Mouse (Mus musculus) cerebellum, adult 11 months (tissue): ENCODE results near the gene Ddx46.
A peak's percentile ranks its signal among the peaks of the same experiment; 100 is the strongest.
"Not testable (repeated sequence)": the region's sequence is repeated elsewhere in the genome, so short reads cannot be mapped to it uniquely, and the experiment has no call there.

Experiments used
- DNase-seq: peaks from one replicate; pipeline ENCODE4 v3.0.0; 2022

Gene Ddx46

GRCm38 (mm10) chr13:55634639-55635127 is at the start of gene Ddx46:
Ddx46 (plus strand) TSS chr13:55635027.
- DNase-seq = peak; percentile 83

GRCm38 (mm10) chr13:55591961-55592490 is 42.8 kb upstream of the Ddx46 start:
- no peak for DNase-seq

- peak; percentile 96 for DNase-seq
Measured at GRCm38 (mm10) chr13:55592512-55593253, 42.1 kb upstream of the Ddx46 start.

GRCm38 (mm10) chr13:55593254-55593747 is 41.5 kb upstream of the Ddx46 start:
- DNase-seq = no peak

GRCm38 (mm10) chr13:55595375-55595774 is 39.5 kb upstream of the Ddx46 start:
- peak; percentile 56 for DNase-seq

- no peak for DNase-seq
Measured at GRCm38 (mm10) chr13:55596802-55597201, 38.0 kb upstream of the Ddx46 start.

GRCm38 (mm10) chr13:55599566-55600540 is 35.0 kb upstream of the Ddx46 start, which contains the start of gene B4galt7:
B4galt7 (plus strand) TSS chr13:55599896.
- DNase-seq = peak; percentile 82

GRCm38 (mm10) chr13:55600657-55601056 is 34.2 kb upstream of the Ddx46 start:
- no peak for DNase-seq

GRCm38 (mm10) chr13:55601611-55602010 is 33.2 kb upstream of the Ddx46 start:
- DNase-seq = peak; percentile 72

- DNase-seq = no peak
Measured at GRCm38 (mm10) chr13:55604606-55605005, 30.2 kb upstream of the Ddx46 start.

- DNase-seq = no peak
Measured at GRCm38 (mm10) chr13:55606899-55607623, 27.8 kb upstream of the Ddx46 start.

- no peak for DNase-seq
Measured at GRCm38 (mm10) chr13:55607624-55608006, 27.2 kb upstream of the Ddx46 start.

GRCm38 (mm10) chr13:55611996-55612395 is 22.8 kb upstream of the Ddx46 start:
- DNase-seq = no peak

- DNase-seq = no peak
Measured at GRCm38 (mm10) chr13:55613471-55613870, 21.4 kb upstream of the Ddx46 start.

- DNase-seq = no peak
Measured at GRCm38 (mm10) chr13:55619328-55619727, 15.5 kb upstream of the Ddx46 start.

- no peak for DNase-seq
Measured at GRCm38 (mm10) chr13:55620275-55620674, 14.6 kb upstream of the Ddx46 start.

GRCm38 (mm10) chr13:55622156-55622648 is 12.6 kb upstream of the Ddx46 start:
- DNase-seq = not testable (repeated sequence)

- peak; percentile 84 for DNase-seq
Measured at GRCm38 (mm10) chr13:55622649-55623541, 11.9 kb upstream of the Ddx46 start, which contains the start of gene Caml. Caml (plus strand) TSS chr13:55623005.

GRCm38 (mm10) chr13:55635146-55635571 is 332 bp downstream of the Ddx46 start:
- no peak for DNase-seq

- no peak for DNase-seq
Measured at GRCm38 (mm10) chr13:55636185-55636983, 1.6 kb downstream of the Ddx46 start.
